Mouse (Mus musculus): Measurements from ENCODE around the gene Dpp9. TPM values are rescaled to one million over a fixed set of nuclear protein-coding genes. Genes with fewer than 3 reads are reported as not detected.

Gene Dpp9
- polyA plus RNA-seq, 1 experiment = 28.8 TPM

- TF ChIP-seq POLR2A (IDR thresholded peaks at IDR 0.05; ENCODE audit: low read depth, low read length) = no peak
- no peak for TF ChIP-seq CTCF (IDR thresholded peaks at IDR 0.05; ENCODE audit: borderline replicate concordance, insufficient read depth, low read length)
- H3K4me1 ChIP-seq (ENCODE audit: control insufficient read depth, insufficient read depth, low read length) = peaks cover 5% of the 10 kb centered on the region; the same call in 1 of the 2 replicates
- no peak overlapping the region for H3K27ac ChIP-seq (ENCODE audit: insufficient read depth, low read length)
- peak overlapping the region; percentile 66 for H3K4me3 ChIP-seq (ENCODE audit: insufficient read depth, low read length)
Observed at GRCm38 (mm10) chr17:56257181-56257894, 38.6 kb upstream of the Dpp9 start.

- Histone ChIP-seq H3K4me3 (ENCODE audit: insufficient read depth, low read length) (peak within 1 kb of the TSS; percentile 66), H3K27ac (ENCODE audit: insufficient read depth, low read length) (peak within 1 kb of the TSS; percentile 86), H3K4me1 (ENCODE audit: control insufficient read depth, insufficient read depth, low read length) (peaks cover 5% of the 10 kb centered on the region; the same call in 1 of the 2 replicates)
- TF ChIP-seq CTCF (IDR thresholded peaks at IDR 0.05; ENCODE audit: borderline replicate concordance, insufficient read depth, low read length) (no peak), POLR2A (IDR thresholded peaks at IDR 0.05; ENCODE audit: low read depth, low read length) (peak; percentile 64)
Observed at GRCm38 (mm10) chr17:56256239-56256881, 37.7 kb upstream of the Dpp9 start, which contains the start of gene Fem1a. TSS of gene Fem1a (plus strand) at chr17:56256810.

GRCm38 (mm10) chr17:56255863-56256238 is 37.1 kb upstream of the Dpp9 start:
- peak; percentile 30; the same call in 1 of the 2 replicates for TF ChIP-seq POLR2A (IDR thresholded peaks at IDR 0.05; ENCODE audit: low read depth, low read length)
- TF ChIP-seq CTCF (IDR thresholded peaks at IDR 0.05; ENCODE audit: borderline replicate concordance, insufficient read depth, low read length) = peak; percentile 85
- Histone ChIP-seq H3K27ac (ENCODE audit: insufficient read depth, low read length) (peak overlapping the region; percentile 86), H3K4me3 (ENCODE audit: insufficient read depth, low read length) (peak overlapping the region; percentile 57), H3K4me1 (ENCODE audit: control insufficient read depth, insufficient read depth, low read length) (peaks cover 5% of the 10 kb centered on the region; the same call in 1 of the 2 replicates)

DNA sequence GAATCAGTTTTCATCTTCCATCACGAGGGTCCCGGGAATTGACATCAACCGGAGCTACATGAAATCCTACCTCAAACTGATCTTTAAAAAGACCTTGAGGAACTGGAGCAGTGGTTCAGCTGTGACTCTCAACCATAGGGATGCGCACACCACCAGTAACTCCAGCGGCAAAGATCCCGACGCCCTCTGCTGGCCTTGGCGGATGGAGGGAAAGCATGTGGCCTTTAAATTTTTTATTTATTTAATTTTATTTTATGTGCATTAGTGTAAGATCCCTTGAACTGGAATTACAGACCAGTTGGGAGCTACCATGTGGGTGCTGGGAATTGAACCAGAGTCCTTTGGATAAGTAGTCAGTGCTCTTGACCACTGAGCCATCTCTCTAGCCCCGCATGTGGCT is 36.7 kb upstream of the Dpp9 start:
- H3K4me3 ChIP-seq (ENCODE audit: insufficient read depth, low read length) = no peak overlapping the region
- peaks cover 5% of the 10 kb centered on the region; the same call in 1 of the 2 replicates for H3K4me1 ChIP-seq (ENCODE audit: control insufficient read depth, insufficient read depth, low read length)
- TF ChIP-seq CTCF (IDR thresholded peaks at IDR 0.05; ENCODE audit: borderline replicate concordance, insufficient read depth, low read length) = peak; percentile 61; the same call in 1 of the 2 replicates
- no peak for TF ChIP-seq POLR2A (IDR thresholded peaks at IDR 0.05; ENCODE audit: low read depth, low read length)
- H3K27ac ChIP-seq (ENCODE audit: insufficient read depth, low read length) = no peak overlapping the region

- H3K4me3 ChIP-seq (ENCODE audit: insufficient read depth, low read length) = no peak overlapping the region
- TF ChIP-seq POLR2A (IDR thresholded peaks at IDR 0.05; ENCODE audit: low read depth, low read length) = no peak
- no peak for TF ChIP-seq CTCF (IDR thresholded peaks at IDR 0.05; ENCODE audit: borderline replicate concordance, insufficient read depth, low read length)
- H3K4me1 ChIP-seq (ENCODE audit: control insufficient read depth, insufficient read depth, low read length) = no peaks in the 10 kb centered on the region; the same call in 1 of the 2 replicates
- H3K27ac ChIP-seq (ENCODE audit: insufficient read depth, low read length) = no peak overlapping the region
Observed at GRCm38 (mm10) chr17:56254695-56255094, 36.0 kb upstream of the Dpp9 start.

- TF ChIP-seq CTCF (IDR thresholded peaks at IDR 0.05; ENCODE audit: borderline replicate concordance, insufficient read depth, low read length) = peak; percentile 20; the same call in 1 of the 2 replicates
- TF ChIP-seq POLR2A (IDR thresholded peaks at IDR 0.05; ENCODE audit: low read depth, low read length) = no peak
- no peak overlapping the region for H3K27ac ChIP-seq (ENCODE audit: insufficient read depth, low read length)
- no peaks in the 10 kb centered on the region for H3K4me1 ChIP-seq (ENCODE audit: control insufficient read depth, insufficient read depth, low read length)
- no peak overlapping the region for H3K4me3 ChIP-seq (ENCODE audit: insufficient read depth, low read length)
Observed at GRCm38 (mm10) chr17:56251136-56251829, 32.6 kb upstream of the Dpp9 start.

DNA sequence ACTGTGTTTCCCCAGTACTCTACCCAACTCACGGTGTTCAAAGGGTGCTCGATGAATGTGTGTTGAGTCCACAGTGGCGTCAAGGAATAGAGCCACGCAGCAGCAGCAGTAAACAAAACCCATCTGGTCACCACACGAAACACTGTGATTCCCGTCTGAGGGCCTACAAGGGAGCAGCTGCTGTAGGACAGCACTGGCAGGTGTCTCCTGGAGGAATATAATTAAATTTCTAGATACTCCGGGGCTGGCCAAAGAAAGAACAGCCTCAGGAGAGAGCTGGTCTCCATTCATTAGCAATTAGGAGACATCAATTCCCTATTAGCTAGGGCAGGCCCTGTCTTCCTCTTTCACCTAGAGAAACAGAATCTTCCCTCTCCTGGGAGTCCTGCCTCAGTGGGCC is 26.9 kb upstream of the Dpp9 start:
- no peak for TF ChIP-seq CTCF (IDR thresholded peaks at IDR 0.05; ENCODE audit: borderline replicate concordance, insufficient read depth, low read length)
- no peak for TF ChIP-seq POLR2A (IDR thresholded peaks at IDR 0.05; ENCODE audit: low read depth, low read length)

GRCm38 (mm10) chr17:56241541-56242401 is 23.1 kb upstream of the Dpp9 start:
- Histone ChIP-seq H3K4me1 (ENCODE audit: control insufficient read depth, insufficient read depth, low read length) (no peaks in the 10 kb centered on the region), H3K4me3 (ENCODE audit: insufficient read depth, low read length) (no peak overlapping the region)
- no peak for TF ChIP-seq POLR2A (IDR thresholded peaks at IDR 0.05; ENCODE audit: low read depth, low read length)
- TF ChIP-seq CTCF (IDR thresholded peaks at IDR 0.05; ENCODE audit: borderline replicate concordance, insufficient read depth, low read length) = no peak

More for the DNA sequence above, 26.9 kb upstream of the Dpp9 start:
- no peak overlapping the region for H3K4me3 ChIP-seq (ENCODE audit: insufficient read depth, low read length)
- H3K4me1 ChIP-seq (ENCODE audit: control insufficient read depth, insufficient read depth, low read length) = no peaks in the 10 kb centered on the region
- H3K27ac ChIP-seq (ENCODE audit: insufficient read depth, low read length) = no peak overlapping the region

More at GRCm38 (mm10) chr17:56241541-56242401, 23.1 kb upstream of the Dpp9 start:
- H3K27ac ChIP-seq (ENCODE audit: insufficient read depth, low read length) = no peak overlapping the region

Data from embryonic fibroblast, embryonic 13.5 days (primary cell).